Mouse (Mus musculus) E14TG2a.4 (cell line): ENCODE data around the gene Foxq1.

Experiments used
- H3K27me3 ChIP-seq: 2 replicates; pipeline ENCODE4 v1.6.1; 2014; ENCODE audit warnings: low read length, control low read depth; ENCODE audit not compliant: insufficient read depth
- H3K36me3 ChIP-seq: 2 replicates; pipeline ENCODE4 v1.6.1; 2014; ENCODE audit warnings: low read length, control low read depth; ENCODE audit not compliant: insufficient read depth
- H3K4me1 ChIP-seq: replicated peaks from 2 replicates; pipeline ENCODE4 v1.6.1; 2014; ENCODE audit warnings: low read depth, low read length, control low read depth
- H3K4me3 ChIP-seq: replicated peaks from 2 replicates; pipeline ENCODE4 v1.5.1; 2014; ENCODE audit warnings: mild to moderate bottlenecking, low read length
- H3K9me3 ChIP-seq: 2 replicates; pipeline ENCODE4 v1.6.1; 2014; ENCODE audit warnings: low read length, control low read depth
- CTCF ChIP-seq: conservative IDR thresholded peaks from 2 replicates; pipeline ENCODE4 v1.5.1; 2014; ENCODE audit warnings: low read length
- NANOG ChIP-seq: IDR thresholded peaks from 2 replicates; pipeline ENCODE4 v1.6.1; 2014; ENCODE audit warnings: borderline replicate concordance, low read length, mixed read lengths
- POU5F1 ChIP-seq: IDR thresholded peaks from 2 replicates; pipeline ENCODE4 v1.6.1; 2014; ENCODE audit warnings: low read length, borderline replicate concordance

Gene Foxq1

GRCm38 (mm10) chr13:31543021-31543420 is 12.9 kb upstream of the Foxq1 start:
- no peak for TF ChIP-seq POU5F1
- TF ChIP-seq CTCF: no peak
- TF ChIP-seq NANOG: no peak
- Histone ChIP-seq H3K36me3 (no peaks in the 10 kb centered on the region), H3K4me3 (no peak overlapping the region), H3K4me1 (no peaks in the 10 kb centered on the region), H3K27me3 (no peaks in the 10 kb centered on the region), H3K9me3 (no peaks in the 10 kb centered on the region)

GRCm38 (mm10) chr13:31546784-31547183 is 9.2 kb upstream of the Foxq1 start:
- no peak for TF ChIP-seq CTCF
- TF ChIP-seq NANOG: no peak
- H3K4me3 ChIP-seq: no peak overlapping the region
- no peaks in the 10 kb centered on the region for H3K27me3 ChIP-seq

GRCm38 (mm10) chr13:31547204-31547603 is 8.7 kb upstream of the Foxq1 start:
- Histone ChIP-seq H3K36me3 (no peaks in the 10 kb centered on the region), H3K27me3 (no peaks in the 10 kb centered on the region), H3K4me1 (no peaks in the 10 kb centered on the region), H3K4me3 (no peak overlapping the region), H3K9me3 (no peaks in the 10 kb centered on the region)
- TF ChIP-seq NANOG (no peak), CTCF (no peak), POU5F1 (no peak)

More at GRCm38 (mm10) chr13:31546784-31547183, 9.2 kb upstream of the Foxq1 start:
- Histone ChIP-seq H3K36me3 (no peaks in the 10 kb centered on the region), H3K9me3 (no peaks in the 10 kb centered on the region), H3K4me1 (no peaks in the 10 kb centered on the region)

GRCm38 (mm10) chr13:31547610-31548009 is 8.3 kb upstream of the Foxq1 start:
- TF ChIP-seq NANOG (no peak), CTCF (no peak), POU5F1 (no peak)
- no peaks in the 10 kb centered on the region for H3K27me3 ChIP-seq
- H3K9me3 ChIP-seq: no peaks in the 10 kb centered on the region
- H3K36me3 ChIP-seq: no peaks in the 10 kb centered on the region
- no peaks in the 10 kb centered on the region for H3K4me1 ChIP-seq
- H3K4me3 ChIP-seq: no peak overlapping the region

GRCm38 (mm10) chr13:31556964-31557767 is 1.2 kb downstream of the Foxq1 start:
- Histone ChIP-seq H3K4me1 (peaks cover 18% of the 10 kb centered on the region), H3K9me3 (no peaks in the 10 kb centered on the region), H3K4me3 (peak overlapping the region; percentile 82), H3K27me3 (peaks cover 83% of the 10 kb centered on the region), H3K36me3 (no peaks in the 10 kb centered on the region)
- no peak for TF ChIP-seq CTCF
- TF ChIP-seq NANOG: no peak
- no peak for TF ChIP-seq POU5F1

- H3K27me3 ChIP-seq: peaks cover 91% of the 10 kb centered on the region
- no peaks in the 10 kb centered on the region for H3K36me3 ChIP-seq
- no peak for TF ChIP-seq CTCF
- H3K9me3 ChIP-seq: no peaks in the 10 kb centered on the region
- H3K4me1 ChIP-seq: peaks cover 18% of the 10 kb centered on the region
- H3K4me3 ChIP-seq: peak overlapping the region; percentile 82
Measured at GRCm38 (mm10) chr13:31557768-31558520, 2.0 kb downstream of the Foxq1 start.

- H3K27me3 ChIP-seq: peaks cover 93% of the 10 kb centered on the region
- peaks cover 18% of the 10 kb centered on the region for H3K4me1 ChIP-seq
- H3K36me3 ChIP-seq: no peaks in the 10 kb centered on the region
- no peaks in the 10 kb centered on the region for H3K9me3 ChIP-seq
- no peak for TF ChIP-seq NANOG
- TF ChIP-seq CTCF: no peak
- TF ChIP-seq POU5F1: no peak
- H3K4me3 ChIP-seq: peak within 1 kb of the TSS; percentile 82
Measured at GRCm38 (mm10) chr13:31558521-31559418, 2.8 kb downstream of the Foxq1 start, which contains the start of gene A530084C06Rik. TSS of gene A530084C06Rik (minus strand) at chr13:31559333.

GRCm38 (mm10) chr13:31559419-31560144 is 3.6 kb downstream of the Foxq1 start:
- TF ChIP-seq NANOG (no peak), POU5F1 (no peak), CTCF (no peak)
- no peaks in the 10 kb centered on the region for H3K9me3 ChIP-seq
- peaks cover 18% of the 10 kb centered on the region for H3K4me1 ChIP-seq
- H3K4me3 ChIP-seq: peak overlapping the region; percentile 82
- H3K36me3 ChIP-seq: no peaks in the 10 kb centered on the region
- peaks cover 89% of the 10 kb centered on the region for H3K27me3 ChIP-seq
